Mouse (Mus musculus) liver, adult 2 months (tissue): ENCODE data around the gene Epb41l3.

Experiments used
- CTCF ChIP-seq: fragments of 200-500 bp; IDR thresholded peaks from 2 replicates; pipeline ENCODE4 v1.5.1; 2011; ENCODE audit warnings: low read depth, low read length, control low read depth
- POLR2A ChIP-seq: fragments of 200-500 bp; IDR thresholded peaks from 2 replicates; pipeline ENCODE4 v1.6.1; 2011; ENCODE audit warnings: low read length, control low read depth; ENCODE audit not compliant: insufficient read depth; ENCODE audit errors: extremely low read depth

DNA sequence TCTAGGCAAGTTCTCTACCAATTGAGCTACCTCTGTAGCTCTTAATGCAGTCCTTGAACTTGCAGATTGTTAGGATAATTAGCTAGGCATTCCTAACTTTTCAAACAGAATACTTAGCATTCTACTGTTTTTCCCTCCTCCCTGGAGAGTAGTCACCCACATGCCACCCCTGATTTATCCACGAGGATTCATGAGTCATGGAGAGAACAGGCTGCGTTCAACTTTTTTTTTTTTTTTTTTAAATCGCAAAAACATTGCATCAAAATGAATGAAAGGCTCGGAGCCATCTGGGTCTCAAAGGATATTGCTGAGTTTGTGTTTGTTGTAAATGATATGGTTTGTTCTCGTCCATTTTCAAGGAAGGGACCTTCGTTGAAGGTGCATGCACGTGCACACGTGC is 79.6 kb downstream of the Epb41l3 start:
- TF ChIP-seq CTCF = no peak
- TF ChIP-seq POLR2A = no peak
